Mouse (Mus musculus) frontal cortex, postnatal 25 days (tissue): ENCODE results near the gene Trpd52l3.

ENCODE experiments used
- DNase-seq, 2 experiments: peaks; one replicate each; pipeline ENCODE4 v3.0.0; 2022; ENCODE audit warnings: low spot score in 2 of 2

Gene Trpd52l3

GRCm38 (mm10) chr19:30029894-30030635 is 26.5 kb downstream of the Trpd52l3 start, which contains the start of gene Uhrf2:
Uhrf2 (plus strand) TSS chr19:30030513.
- peak; percentile 91 to 94 for DNase-seq

GRCm38 (mm10) chr19:30030636-30031467 is 27.3 kb downstream of the Trpd52l3 start:
- no peak for DNase-seq

- DNase-seq, result no peak
These were observed 27.9 kb downstream of the Trpd52l3 start for GRCm38 (mm10) chr19:30031468-30031931.

GRCm38 (mm10) chr19:30032206-30032605 is 28.6 kb downstream of the Trpd52l3 start:
- DNase-seq, result no peak

GRCm38 (mm10) chr19:30035361-30035760 is 31.8 kb downstream of the Trpd52l3 start:
- DNase-seq, result no peak

- DNase-seq, result no peak
These were observed 40.1 kb downstream of the Trpd52l3 start for GRCm38 (mm10) chr19:30043691-30044090.

GRCm38 (mm10) chr19:30044630-30045029 is 41.0 kb downstream of the Trpd52l3 start:
- DNase-seq, result no peak

GRCm38 (mm10) chr19:30045857-30046256 is 42.3 kb downstream of the Trpd52l3 start:
- no peak for DNase-seq

GRCm38 (mm10) chr19:30050584-30050983 is 47.0 kb downstream of the Trpd52l3 start:
- DNase-seq, result no peak

GRCm38 (mm10) chr19:30051479-30051878 is 47.9 kb downstream of the Trpd52l3 start:
- DNase-seq, result no peak

- no peak for DNase-seq
These were observed 50.6 kb downstream of the Trpd52l3 start for GRCm38 (mm10) chr19:30054218-30054617.
